Mouse (Mus musculus): Measurements from ENCODE around the gene Cdc42bpb. TPM values are rescaled to one million over a fixed set of nuclear protein-coding genes. Genes with fewer than 3 reads are reported as not detected.

Gene Cdc42bpb
- polyA plus RNA-seq, 1 experiment from 2014 or later = 47.5 TPM

- H3K27me3 ChIP-seq (ENCODE audit: insufficient read depth, low read length) = no peaks in the 10 kb centered on the region
- H3K36me3 ChIP-seq (ENCODE audit: insufficient read depth) = peaks cover 88% of the 10 kb centered on the region
- H3K27ac ChIP-seq (ENCODE audit: low read depth) = no peak overlapping the region
- H3K4me2 ChIP-seq = no peak overlapping the region
- peak; percentile 38 for DNase-seq
- H3K9me3 ChIP-seq (ENCODE audit: low read depth, low read length) = no peaks in the 10 kb centered on the region
- H3K4me3 ChIP-seq (ENCODE audit: low read depth, low read length) = no peak overlapping the region
- 70% methylated on average over 6 of the region's 6 CpGs for WGBS
- no peak for ATAC-seq (ENCODE audit: insufficient read depth)
- H3K4me1 ChIP-seq (ENCODE audit: insufficient read depth) = no peaks in the 10 kb centered on the region
- no peak overlapping the region for H3K9ac ChIP-seq
- peak; percentile 29 for TF ChIP-seq CTCF (IDR thresholded peaks at IDR 0.05; ENCODE audit: low read depth)
Observed at GRCm38 (mm10) chr12:111328360-111328759, 49.2 kb downstream of the Cdc42bpb start.

DNA sequence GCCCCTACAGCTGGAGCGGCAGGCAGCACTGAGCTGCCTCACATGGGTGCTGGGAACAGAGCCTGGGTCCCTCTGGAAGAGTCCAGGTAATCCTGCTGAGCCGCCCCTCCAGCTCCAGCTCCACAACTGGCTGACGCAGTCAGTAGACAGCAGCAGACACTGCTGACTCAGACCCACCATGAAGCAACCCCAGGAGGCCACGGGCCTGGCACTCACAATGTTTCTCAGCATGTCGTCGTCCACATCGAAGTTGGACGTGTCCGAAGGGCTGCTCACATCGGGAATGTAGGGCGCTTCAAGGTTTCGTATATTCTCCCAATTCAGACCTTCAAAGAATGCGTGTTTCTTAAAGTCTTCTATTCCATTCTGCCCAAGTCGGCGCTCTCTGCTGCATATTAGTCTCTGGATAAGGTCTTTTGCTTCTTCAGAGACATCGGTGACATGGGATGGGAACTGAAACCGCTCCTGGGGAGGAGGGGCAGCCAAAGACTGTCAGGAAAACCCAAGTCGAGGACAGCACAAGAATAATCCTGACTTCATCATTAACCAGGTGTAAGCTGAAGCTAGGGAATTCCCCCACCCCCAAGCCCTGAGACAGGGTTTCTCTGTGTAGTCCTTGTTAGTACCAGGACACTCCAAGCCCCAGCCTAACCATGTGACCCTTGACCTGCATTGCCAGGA is 51.6 kb downstream of the Cdc42bpb start:
- Histone ChIP-seq H3K4me1 (ENCODE audit: insufficient read depth) (no peaks in the 10 kb centered on the region), H3K27ac (ENCODE audit: low read depth) (no peak overlapping the region), H3K9ac (no peak overlapping the region), H3K27me3 (ENCODE audit: insufficient read depth, low read length) (no peaks in the 10 kb centered on the region), H3K36me3 (ENCODE audit: insufficient read depth) (peaks cover 90% of the 10 kb centered on the region), H3K4me3 (ENCODE audit: low read depth, low read length) (no peak overlapping the region), H3K4me2 (no peak overlapping the region), H3K9me3 (ENCODE audit: low read depth, low read length) (no peaks in the 10 kb centered on the region)
- WGBS = 91% methylated on average over 18 of the region's 18 CpGs
- no peak for ATAC-seq (ENCODE audit: insufficient read depth)
- TF ChIP-seq CTCF (IDR thresholded peaks at IDR 0.05; ENCODE audit: low read depth) = no peak
- no peak for DNase-seq

- no peaks in the 10 kb centered on the region for H3K4me1 ChIP-seq (ENCODE audit: insufficient read depth)
- WGBS = 94% methylated on average over 12 of the region's 12 CpGs
- ATAC-seq (ENCODE audit: insufficient read depth) (no peak), DNase-seq (no peak)
- H3K36me3 ChIP-seq (ENCODE audit: insufficient read depth) = peaks cover 94% of the 10 kb centered on the region
- no peak overlapping the region for H3K4me2 ChIP-seq
- H3K27me3 ChIP-seq (ENCODE audit: insufficient read depth, low read length) = no peaks in the 10 kb centered on the region
- TF ChIP-seq CTCF (IDR thresholded peaks at IDR 0.05; ENCODE audit: low read depth) = no peak
- H3K27ac ChIP-seq (ENCODE audit: low read depth) = no peak overlapping the region
- H3K9ac ChIP-seq = no peak overlapping the region
- H3K9me3 ChIP-seq (ENCODE audit: low read depth, low read length) = no peaks in the 10 kb centered on the region
- no peak overlapping the region for H3K4me3 ChIP-seq (ENCODE audit: low read depth, low read length)
Observed at GRCm38 (mm10) chr12:111324949-111325348, 52.6 kb downstream of the Cdc42bpb start.

DNA sequence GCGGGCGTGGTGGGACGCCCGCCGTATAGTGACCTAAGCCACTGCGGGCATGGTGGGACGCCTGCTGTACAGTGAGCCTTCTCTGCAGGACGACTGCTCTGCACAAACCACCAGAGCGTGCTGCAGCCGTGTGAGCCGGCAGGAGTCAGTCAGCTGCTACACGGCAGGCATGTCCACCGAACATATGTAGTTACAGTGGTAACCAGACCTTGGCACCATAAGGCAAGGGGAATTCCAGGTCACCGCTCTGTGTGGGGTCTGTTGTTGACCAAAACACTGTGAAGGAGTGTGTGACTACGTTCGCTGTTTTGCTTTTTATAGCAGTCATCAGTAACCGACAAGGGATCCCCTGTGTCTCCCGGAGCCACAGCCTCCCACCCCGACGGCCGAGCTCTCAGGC is 53.0 kb downstream of the Cdc42bpb start:
- ATAC-seq (ENCODE audit: insufficient read depth) (no peak), DNase-seq (no peak)
- H3K4me2 ChIP-seq = no peak overlapping the region
- TF ChIP-seq CTCF (IDR thresholded peaks at IDR 0.05; ENCODE audit: low read depth) = no peak
- H3K36me3 ChIP-seq (ENCODE audit: insufficient read depth) = peaks cover 94% of the 10 kb centered on the region
- H3K4me3 ChIP-seq (ENCODE audit: low read depth, low read length) = no peak overlapping the region
- 93% methylated on average over 21 of the region's 21 CpGs for WGBS
- H3K9me3 ChIP-seq (ENCODE audit: low read depth, low read length) = no peaks in the 10 kb centered on the region
- H3K27ac ChIP-seq (ENCODE audit: low read depth) = no peak overlapping the region
- no peaks in the 10 kb centered on the region for H3K27me3 ChIP-seq (ENCODE audit: insufficient read depth, low read length)
- no peak overlapping the region for H3K9ac ChIP-seq
- no peaks in the 10 kb centered on the region for H3K4me1 ChIP-seq (ENCODE audit: insufficient read depth)

GRCm38 (mm10) chr12:111323423-111323822 is 54.1 kb downstream of the Cdc42bpb start:
- WGBS = 84% methylated on average over 4 of the region's 4 CpGs
- Histone ChIP-seq H3K27me3 (ENCODE audit: insufficient read depth, low read length) (no peaks in the 10 kb centered on the region), H3K9ac (no peak overlapping the region), H3K4me3 (ENCODE audit: low read depth, low read length) (no peak overlapping the region), H3K4me2 (no peak overlapping the region), H3K4me1 (ENCODE audit: insufficient read depth) (no peaks in the 10 kb centered on the region), H3K9me3 (ENCODE audit: low read depth, low read length) (no peaks in the 10 kb centered on the region), H3K27ac (ENCODE audit: low read depth) (no peak overlapping the region), H3K36me3 (ENCODE audit: insufficient read depth) (peaks cover 98% of the 10 kb centered on the region)
- TF ChIP-seq CTCF (IDR thresholded peaks at IDR 0.05; ENCODE audit: low read depth) = no peak
- no peak for DNase-seq
- ATAC-seq (ENCODE audit: insufficient read depth) = no peak

- Histone ChIP-seq H3K9ac (no peak overlapping the region), H3K4me2 (no peak overlapping the region), H3K27me3 (ENCODE audit: insufficient read depth, low read length) (no peaks in the 10 kb centered on the region), H3K4me3 (ENCODE audit: low read depth, low read length) (no peak overlapping the region), H3K4me1 (ENCODE audit: insufficient read depth) (no peaks in the 10 kb centered on the region), H3K27ac (ENCODE audit: low read depth) (no peak overlapping the region), H3K36me3 (ENCODE audit: insufficient read depth) (peaks cover 98% of the 10 kb centered on the region), H3K9me3 (ENCODE audit: low read depth, low read length) (no peaks in the 10 kb centered on the region)
- ATAC-seq (ENCODE audit: insufficient read depth) (no peak), DNase-seq (peak; percentile 13)
- TF ChIP-seq CTCF (IDR thresholded peaks at IDR 0.05; ENCODE audit: low read depth) = no peak
- WGBS = 81% methylated on average over 13 of the region's 13 CpGs
Observed at GRCm38 (mm10) chr12:111321832-111322231, 55.7 kb downstream of the Cdc42bpb start.

- Histone ChIP-seq H3K4me1 (ENCODE audit: insufficient read depth) (no peaks in the 10 kb centered on the region), H3K4me2 (no peak overlapping the region), H3K4me3 (ENCODE audit: low read depth, low read length) (no peak overlapping the region), H3K9me3 (ENCODE audit: low read depth, low read length) (no peaks in the 10 kb centered on the region), H3K9ac (no peak overlapping the region), H3K27me3 (ENCODE audit: insufficient read depth, low read length) (no peaks in the 10 kb centered on the region), H3K27ac (ENCODE audit: low read depth) (no peak overlapping the region), H3K36me3 (ENCODE audit: insufficient read depth) (peaks cover 99% of the 10 kb centered on the region)
- DNase-seq (peak; percentile 81), ATAC-seq (ENCODE audit: insufficient read depth) (peak; percentile 69)
- no peak for TF ChIP-seq CTCF (IDR thresholded peaks at IDR 0.05; ENCODE audit: low read depth)
- WGBS = 51% methylated on average over 12 of the region's 12 CpGs
Observed at GRCm38 (mm10) chr12:111320549-111320948, 57.0 kb downstream of the Cdc42bpb start.
